Mouse (Mus musculus) lung, embryonic 15.5 days (tissue): Measurements from ENCODE around the gene Larp1b. TPM values are rescaled to one million over a fixed set of nuclear protein-coding genes. Genes with fewer than 3 reads are reported as not detected.

ENCODE experiments used
- ATAC-seq: fragments of 200-750 bp; cut with Nextera tagmentation; 2 replicates; pipeline ENCODE4 v1.8.0; 2017; ENCODE audit warnings: moderate number of reproducible peaks, borderline replicate concordance; ENCODE audit not compliant: low FRiP score, low TSS enrichment; ENCODE audit errors: extremely low read depth
- H3K27ac ChIP-seq: fragments of 300-500 bp; sonication (generic); 2 replicates; pipeline ENCODE4 v1.5.1; 2015; ENCODE audit warnings: moderate library complexity, mild to moderate bottlenecking, inconsistent platforms
- H3K27me3 ChIP-seq: fragments of 300-500 bp; sonication (generic); 2 replicates; pipeline ENCODE4 v1.6.1; 2015; ENCODE audit warnings: inconsistent platforms
- H3K36me3 ChIP-seq: fragments of 300-500 bp; sonication (generic); 2 replicates; pipeline ENCODE4 v1.6.1; 2015; ENCODE audit warnings: inconsistent platforms
- H3K4me1 ChIP-seq: fragments of 300-500 bp; sonication (generic); 2 replicates; pipeline ENCODE4 v1.6.1; 2015; ENCODE audit warnings: inconsistent platforms
- H3K4me2 ChIP-seq: fragments of 300-500 bp; sonication (generic); 2 replicates; pipeline ENCODE4 v1.6.1; 2015; ENCODE audit warnings: inconsistent platforms, mild to moderate bottlenecking, moderate library complexity
- H3K4me3 ChIP-seq: fragments of 300-500 bp; sonication (generic); 2 replicates; pipeline ENCODE4 v1.5.1; 2015; ENCODE audit warnings: mild to moderate bottlenecking, inconsistent platforms
- H3K9ac ChIP-seq: fragments of 300-500 bp; sonication (generic); 2 replicates; pipeline ENCODE4 v1.6.1; 2015; ENCODE audit warnings: inconsistent platforms
- H3K9me3 ChIP-seq: fragments of 300-500 bp; sonication (generic); 2 replicates; pipeline ENCODE4 v1.6.1; 2016; ENCODE audit warnings: inconsistent platforms
- WGBS: fragments of 180-500 bp; shearing (Covaris S2); methylation state at CpG from one replicate; pipeline ENCODE4 v1.1.7; 2015; 5-methylcytosine and 5-hydroxymethylcytosine counted together
- polyA plus RNA-seq: library from polyadenylated mRNA; unstranded; fragments of >200 nt; fragmentation: Nextera tagmentation; extraction: Ambion mirVana; gene quantifications from 2 replicates; pipeline ENCODE4 v1.2.1, GENCODE M21; 2015

Larp1b gene
- polyA plus RNA-seq, 1 experiment from 2014 or later: 3.4 TPM

DNA sequence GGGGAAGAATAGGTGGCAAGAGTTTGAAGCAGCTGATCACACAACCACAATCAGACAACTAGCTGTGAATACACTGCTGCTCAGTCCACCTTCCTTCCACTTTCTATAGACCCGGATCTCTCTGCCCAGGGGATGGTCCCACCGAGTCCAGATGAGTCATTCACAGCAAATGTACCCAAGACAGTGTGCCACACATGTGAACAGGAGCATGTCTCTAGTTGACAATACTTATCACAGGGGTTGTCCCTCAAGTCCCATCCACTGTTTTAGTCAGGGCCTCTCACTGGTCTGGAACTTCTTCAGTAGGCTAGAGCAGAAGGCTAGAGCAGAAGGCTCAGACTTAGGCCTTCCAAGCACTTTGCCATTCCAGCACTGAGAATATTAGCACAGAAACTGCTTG is 113.1 kb downstream of the Larp1b start:
- no peak overlapping the region for H3K4me2 ChIP-seq
- no peak overlapping the region for H3K9ac ChIP-seq
- peaks cover 10% of the 10 kb centered on the region; the same call in 1 of the 2 replicates for H3K36me3 ChIP-seq
- 91% methylated on average over 2 of the region's 2 CpGs for WGBS
- no peaks in the 10 kb centered on the region for H3K4me1 ChIP-seq
- ATAC-seq: no peak
- H3K4me3 ChIP-seq: no peak overlapping the region
- no peaks in the 10 kb centered on the region for H3K27me3 ChIP-seq
- H3K27ac ChIP-seq: no peak overlapping the region
- H3K9me3 ChIP-seq: no peaks in the 10 kb centered on the region

DNA sequence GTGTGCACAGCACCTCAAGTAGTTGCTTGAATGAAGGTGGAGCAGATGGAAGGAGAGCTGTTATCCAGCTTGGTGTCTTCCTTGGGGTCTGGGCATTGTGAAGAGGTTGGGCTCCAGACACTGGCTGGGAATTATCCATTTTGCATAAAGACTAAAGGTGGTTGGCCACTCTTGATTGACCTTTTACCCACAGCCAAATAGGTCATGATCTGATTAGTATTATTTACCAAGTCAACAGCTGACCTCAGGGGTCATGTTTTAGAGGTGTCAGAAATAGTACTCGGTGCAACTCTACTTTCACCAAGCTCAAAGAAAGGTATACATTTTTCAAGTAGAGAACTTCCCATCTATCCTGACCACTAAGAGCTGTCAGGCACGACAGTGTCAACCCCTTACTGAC is 115.7 kb downstream of the Larp1b start:
- H3K36me3 ChIP-seq: peaks cover 15% of the 10 kb centered on the region
- no peak overlapping the region for H3K4me2 ChIP-seq
- H3K9me3 ChIP-seq: no peaks in the 10 kb centered on the region
- 52% methylated on average over 2 of the region's 2 CpGs for WGBS
- no peak for ATAC-seq
- H3K4me1 ChIP-seq: no peaks in the 10 kb centered on the region
- no peaks in the 10 kb centered on the region for H3K27me3 ChIP-seq
- no peak overlapping the region for H3K27ac ChIP-seq
- H3K9ac ChIP-seq: no peak overlapping the region
- H3K4me3 ChIP-seq: no peak overlapping the region

DNA sequence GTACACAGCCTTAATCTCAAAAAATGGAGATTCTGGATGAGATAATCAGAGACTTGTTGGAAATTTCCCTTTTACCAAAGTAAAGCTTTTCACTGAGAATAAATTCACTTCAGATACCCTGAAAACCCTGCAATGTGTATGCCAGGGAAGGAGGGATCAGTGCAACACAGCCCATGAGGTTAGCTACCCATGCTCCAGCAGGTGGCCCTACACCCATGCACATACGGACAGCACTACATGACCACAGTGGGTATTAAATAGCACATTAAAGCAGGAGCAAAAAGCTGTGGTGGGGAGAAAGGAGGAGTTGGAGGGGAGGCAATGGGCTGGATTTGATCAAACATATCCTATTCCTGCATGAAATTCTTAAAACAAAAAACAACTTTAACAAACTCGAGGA is 120.9 kb downstream of the Larp1b start:
- H3K9me3 ChIP-seq: no peaks in the 10 kb centered on the region
- WGBS: 82% methylated on average over 2 of the region's 2 CpGs
- ATAC-seq: no peak
- H3K4me1 ChIP-seq: no peaks in the 10 kb centered on the region
- no peak overlapping the region for H3K27ac ChIP-seq
- no peak overlapping the region for H3K4me3 ChIP-seq
- H3K9ac ChIP-seq: no peak overlapping the region
- H3K4me2 ChIP-seq: no peak overlapping the region
- H3K27me3 ChIP-seq: no peaks in the 10 kb centered on the region
- peaks cover 12% of the 10 kb centered on the region for H3K36me3 ChIP-seq

GRCm38 (mm10) chr3:41075376-41075775 is 125.7 kb downstream of the Larp1b start:
- Histone ChIP-seq H3K27me3 (no peaks in the 10 kb centered on the region), H3K4me2 (no peak overlapping the region), H3K4me1 (no peaks in the 10 kb centered on the region), H3K9me3 (no peaks in the 10 kb centered on the region), H3K4me3 (no peak overlapping the region), H3K27ac (no peak overlapping the region), H3K36me3 (no peaks in the 10 kb centered on the region), H3K9ac (no peak overlapping the region)
- 64% methylated on average over 8 of the region's 8 CpGs for WGBS
- ATAC-seq: no peak

DNA sequence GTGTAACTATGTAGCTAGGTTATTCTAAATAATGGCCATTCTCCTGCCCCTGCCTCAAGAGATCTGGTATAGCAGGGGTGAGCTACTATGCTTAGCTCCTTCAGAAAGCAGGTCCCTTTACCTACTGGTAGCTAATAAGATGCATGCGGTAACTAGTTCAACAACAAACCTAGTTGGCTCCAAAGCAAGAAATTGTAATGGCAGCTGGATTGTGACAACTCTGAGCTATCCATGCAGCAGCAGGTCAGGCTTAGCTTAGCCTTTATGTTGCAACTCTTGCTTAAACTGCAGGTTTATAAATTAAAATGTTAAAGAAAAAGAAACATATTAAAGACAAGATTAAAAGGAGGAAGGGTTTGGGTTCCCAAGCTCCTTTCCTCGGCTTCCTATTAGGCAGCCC is 129.0 kb downstream of the Larp1b start:
- Histone ChIP-seq H3K4me1 (peaks cover 16% of the 10 kb centered on the region), H3K27me3 (no peaks in the 10 kb centered on the region), H3K9ac (no peak overlapping the region), H3K9me3 (no peaks in the 10 kb centered on the region), H3K27ac (no peak overlapping the region), H3K4me3 (no peak overlapping the region), H3K36me3 (no peaks in the 10 kb centered on the region), H3K4me2 (no peak overlapping the region)
- WGBS: 97% methylated on average over 2 of the region's 2 CpGs
- no peak for ATAC-seq

DNA sequence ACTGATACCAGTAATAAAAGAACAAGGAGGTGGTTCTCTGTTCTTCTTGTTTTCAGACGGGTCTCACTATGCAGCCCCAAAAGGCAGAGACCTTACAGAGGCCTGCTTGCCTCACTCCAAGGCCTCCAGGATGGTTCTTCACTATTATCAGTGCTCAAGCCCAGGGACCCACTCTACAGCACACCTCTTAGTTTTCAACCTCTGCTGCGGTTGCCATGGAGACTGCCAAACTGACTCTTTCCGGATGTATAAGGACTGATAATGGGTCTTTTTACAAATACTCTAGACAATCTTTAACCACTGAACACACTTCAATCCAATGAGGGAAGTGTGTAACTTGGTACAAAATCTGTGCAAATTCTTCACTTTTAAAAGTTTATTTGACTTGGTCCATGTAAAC is 131.1 kb downstream of the Larp1b start:
- Histone ChIP-seq H3K27me3 (no peaks in the 10 kb centered on the region), H3K4me3 (no peak overlapping the region), H3K36me3 (no peaks in the 10 kb centered on the region), H3K9me3 (no peaks in the 10 kb centered on the region), H3K27ac (no peak overlapping the region), H3K4me1 (peaks cover 16% of the 10 kb centered on the region), H3K9ac (no peak overlapping the region), H3K4me2 (peak overlapping the region; percentile 82)
- 34% methylated on average over 3 of the region's 3 CpGs for WGBS
- no peak for ATAC-seq

DNA sequence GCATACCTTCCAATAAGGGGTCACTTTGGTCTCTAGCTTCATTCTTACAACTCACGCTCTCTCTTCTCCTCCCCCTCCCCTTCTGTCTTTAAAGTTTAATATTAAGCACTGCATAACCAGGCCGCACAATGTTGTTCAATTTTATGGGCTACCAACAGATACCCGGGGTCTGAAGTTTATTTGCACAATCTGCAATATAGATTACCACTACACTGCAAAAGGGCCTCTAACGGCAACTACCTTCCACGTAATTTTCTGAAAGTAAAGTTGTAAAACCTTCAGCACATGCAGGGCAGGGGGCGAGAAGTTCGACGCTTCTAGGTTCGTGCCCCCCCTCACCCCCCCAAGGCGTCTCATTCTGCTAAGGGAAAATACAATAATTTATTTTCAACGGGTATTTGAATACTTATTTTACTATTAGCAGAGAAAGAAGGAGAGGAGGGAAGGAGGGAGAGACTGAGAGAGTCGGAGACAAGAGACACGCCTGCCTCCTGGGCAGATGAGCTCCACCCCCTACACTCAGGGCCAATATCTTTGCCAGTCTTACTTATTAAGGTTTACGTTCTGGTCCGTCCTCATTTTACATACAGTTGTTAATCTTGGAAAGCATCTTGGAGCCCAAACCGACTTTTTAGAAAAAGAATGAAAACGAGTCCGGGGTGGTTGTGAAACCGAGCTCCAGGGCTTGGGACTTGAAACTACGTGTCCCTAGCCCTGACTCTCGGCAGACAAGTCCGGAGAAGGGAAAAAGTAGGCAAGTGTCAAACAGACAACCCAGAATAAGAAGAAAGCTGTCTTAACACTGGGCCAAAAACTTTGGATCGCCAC is 132.1 kb downstream of the Larp1b start:
- peak overlapping the region; percentile 77 for H3K27ac ChIP-seq
- peak overlapping the region; percentile 79 for H3K9ac ChIP-seq
- no peaks in the 10 kb centered on the region for H3K27me3 ChIP-seq
- peak overlapping the region; percentile 96 for H3K4me3 ChIP-seq
- H3K4me1 ChIP-seq: peaks cover 16% of the 10 kb centered on the region
- H3K36me3 ChIP-seq: no peaks in the 10 kb centered on the region
- no peak for ATAC-seq
- H3K9me3 ChIP-seq: no peaks in the 10 kb centered on the region
- H3K4me2 ChIP-seq: peak overlapping the region; percentile 82
- WGBS: under 1% methylated on average over 23 of the region's 23 CpGs

GRCm38 (mm10) chr3:41082520-41082884 is 132.9 kb downstream of the Larp1b start:
- peak; percentile 47 for ATAC-seq
- Histone ChIP-seq H3K9me3 (no peaks in the 10 kb centered on the region), H3K4me3 (peak overlapping the region; percentile 96), H3K4me1 (peaks cover 16% of the 10 kb centered on the region), H3K27me3 (no peaks in the 10 kb centered on the region), H3K4me2 (peak overlapping the region; percentile 82), H3K36me3 (no peaks in the 10 kb centered on the region), H3K9ac (peak overlapping the region; percentile 79), H3K27ac (peak overlapping the region; percentile 77)
- WGBS: 0% methylated on average over 43 of the region's 43 CpGs

DNA sequence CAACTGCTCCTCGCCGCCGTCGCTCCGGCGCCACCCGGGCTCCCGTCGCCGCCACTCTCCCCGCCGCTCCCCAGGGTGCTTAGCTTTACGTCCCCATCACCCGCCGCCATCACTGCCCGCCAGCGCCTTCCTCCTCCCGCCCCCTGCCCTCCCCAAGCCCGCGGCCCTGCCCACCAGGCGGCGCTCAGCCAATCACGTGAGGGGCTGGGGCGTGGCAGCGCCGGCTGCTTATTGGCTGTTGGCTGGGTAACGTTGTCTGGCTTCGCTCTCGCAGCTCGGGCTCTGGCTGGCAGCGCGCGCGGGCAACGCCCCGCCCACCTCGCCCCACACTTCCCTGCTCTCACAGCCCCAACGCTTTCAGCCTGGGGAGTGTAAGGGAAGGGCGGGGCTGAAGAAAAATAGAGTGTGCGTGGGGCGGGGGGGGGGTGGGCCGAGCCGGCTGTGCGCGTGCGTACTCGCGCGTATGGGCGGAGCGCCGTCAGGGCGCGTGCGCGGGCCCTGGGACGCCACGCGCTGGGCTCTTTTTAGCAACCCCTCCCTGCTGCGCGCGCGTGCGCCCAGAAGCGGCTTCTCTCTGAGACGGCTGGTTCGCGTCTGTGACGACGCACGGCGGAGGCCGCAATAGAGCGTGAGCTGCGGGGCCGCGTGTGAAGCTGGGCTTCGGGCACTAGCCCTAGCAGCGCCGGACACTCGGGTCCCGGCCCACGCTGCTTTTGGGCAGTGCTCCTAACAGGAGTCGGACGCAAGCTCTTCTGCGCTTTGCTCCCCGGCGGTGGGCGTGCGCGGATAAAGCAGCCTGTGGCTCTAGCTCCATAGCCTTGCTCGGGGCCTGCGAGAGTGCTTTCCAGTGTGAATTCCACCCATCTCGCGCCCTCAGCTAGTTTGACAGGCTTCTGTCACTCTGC is 133.5 kb downstream of the Larp1b start, which contains the start of gene Pgrmc2:
Gene Pgrmc2 (minus strand): TSS at position 162 of the 905 bp plus-strand sequence.
- Histone ChIP-seq H3K4me2 (peak within 1 kb of the TSS; percentile 83), H3K9me3 (no peaks in the 10 kb centered on the region), H3K27ac (peak within 1 kb of the TSS; percentile 85), H3K36me3 (no peaks in the 10 kb centered on the region), H3K4me1 (peaks cover 16% of the 10 kb centered on the region), H3K4me3 (peak within 1 kb of the TSS; percentile 96), H3K9ac (peak within 1 kb of the TSS; percentile 79), H3K27me3 (no peaks in the 10 kb centered on the region)
- peak; percentile 99 for ATAC-seq
- WGBS: under 1% methylated on average over 95 of the region's 95 CpGs

DNA sequence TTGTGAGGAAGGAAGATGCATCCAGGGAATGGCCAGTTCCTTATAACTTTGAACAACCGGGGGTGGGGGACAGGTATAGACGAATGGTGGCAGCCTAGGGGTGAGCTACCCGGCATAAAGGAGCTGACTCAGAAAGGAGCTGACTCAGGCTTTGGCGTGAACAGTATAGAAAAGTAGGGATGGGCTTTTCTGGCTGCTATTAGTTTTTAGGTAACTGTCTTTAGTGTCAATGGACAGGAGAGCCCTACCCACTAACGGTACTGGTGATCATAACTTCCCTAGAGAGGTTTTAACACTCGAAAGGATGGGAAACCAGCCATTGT is 134.1 kb downstream of the Larp1b start:
- peak overlapping the region; percentile 74 for H3K9ac ChIP-seq
- 0 out of 2 replicates have a peak, but pooled peaks have one; percentile 2 for ATAC-seq
- H3K4me3 ChIP-seq: peak overlapping the region; percentile 96
- H3K4me2 ChIP-seq: peak overlapping the region; percentile 83
- no peaks in the 10 kb centered on the region for H3K9me3 ChIP-seq
- H3K27ac ChIP-seq: peak overlapping the region; percentile 85
- H3K27me3 ChIP-seq: no peaks in the 10 kb centered on the region
- peaks cover 16% of the 10 kb centered on the region for H3K4me1 ChIP-seq
- H3K36me3 ChIP-seq: no peaks in the 10 kb centered on the region
- 0% methylated on average over 6 of the region's 6 CpGs for WGBS

DNA sequence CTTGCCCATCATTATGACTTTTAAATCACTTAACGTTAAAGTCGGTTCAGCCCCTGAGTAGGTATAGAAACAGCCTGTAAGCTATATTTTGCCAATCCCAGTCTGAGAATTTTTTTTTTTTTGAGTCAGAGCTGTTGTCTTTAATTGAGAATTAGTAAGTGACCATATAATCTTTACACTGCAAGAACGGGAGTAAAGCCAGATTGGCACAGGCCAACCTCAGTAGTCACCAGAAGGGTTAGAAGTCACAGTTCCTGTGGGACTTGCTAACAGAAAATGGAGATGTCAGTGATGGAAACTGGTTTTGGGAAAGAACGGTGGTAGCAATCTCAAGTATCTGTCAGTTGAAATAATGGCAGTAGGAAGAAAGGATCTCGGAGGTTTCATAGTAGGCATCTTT is 134.8 kb downstream of the Larp1b start:
- ATAC-seq: no peak
- Histone ChIP-seq H3K27me3 (no peaks in the 10 kb centered on the region), H3K4me2 (0 out of 2 replicates have a peak overlapping the region, but pooled peaks have one; percentile 83), H3K27ac (no peak overlapping the region), H3K4me3 (no peak overlapping the region), H3K4me1 (peaks cover 16% of the 10 kb centered on the region), H3K9ac (no peak overlapping the region), H3K9me3 (no peaks in the 10 kb centered on the region), H3K36me3 (no peaks in the 10 kb centered on the region)
- 83% methylated on average over 5 of the region's 5 CpGs for WGBS

- Histone ChIP-seq H3K9ac (no peak overlapping the region), H3K9me3 (no peaks in the 10 kb centered on the region), H3K27ac (no peak overlapping the region), H3K4me3 (no peak overlapping the region), H3K36me3 (no peaks in the 10 kb centered on the region), H3K27me3 (no peaks in the 10 kb centered on the region), H3K4me1 (no peaks in the 10 kb centered on the region), H3K4me2 (no peak overlapping the region)
- no peak for ATAC-seq
These were observed 137.4 kb downstream of the Larp1b start for GRCm38 (mm10) chr3:41087071-41087470.
